ENCODE assay signal across 8 mouse cellular contexts in genomic region chr4:126753268-126754230, GRCm38 (mm10). TPM values are rescaled to one million over a fixed set of nuclear protein-coding genes. Genes with fewer than 3 reads are reported as not detected.
DNase-seq lines count a peak whose midpoint lies in the region; ATAC-seq lines count a peak whose summit lies in the region.

Ncdn (minus strand) TSS chr4:126753438.
AU040320 (plus strand) TSS chr4:126753544.

- peak; percentile 99 for ATAC-seq in intestine, embryonic 14.5 days (replicated peaks; ENCODE audit: low FRiP score, low TSS enrichment, low read depth)

- H3K36me3 ChIP-seq in intestine, embryonic 14.5 days (ENCODE audit: control insufficient read depth, insufficient read depth, low read length), result peaks cover 26% of the 10 kb centered on the region

- peaks cover 27% of the 10 kb centered on the region for H3K4me1 ChIP-seq in intestine, embryonic 14.5 days (replicated peaks; ENCODE audit: control insufficient read depth, insufficient read depth, low read length)

- under 1% methylated on average over 70 of the region's 71 CpGs for WGBS in intestine, embryonic 14.5 days

- peak within 1 kb of the TSS; percentile 93 for H3K4me3 ChIP-seq in intestine, embryonic 14.5 days (ENCODE audit: low read depth, low read length)

- H3K4me2 ChIP-seq in intestine, embryonic 14.5 days (ENCODE audit: low read length), result peak within 1 kb of the TSS; percentile 78

- intact Hi-C loops in gastrocnemius, postnatal 14 days (cut with DNase I; ENCODE audit: low total_unique reads), result no loop called here
- intact Hi-C loops in left cerebral cortex, postnatal 14 days (cut with DNase I), result no loop called here

- DNase-seq in adipocyte (ENCODE audit: low spot score), result peak; percentile 94
- DNase-seq in embryo, embryonic 10 days (ENCODE audit: low spot score), result peak; percentile 97
- peak; percentile 95 for DNase-seq in gastrocnemius, postnatal 14 days
- DNase-seq in intestine, embryonic 14.5 days (ENCODE audit: low spot score), result peak; percentile 96
- DNase-seq in left cerebral cortex, postnatal 14 days (ENCODE audit: low spot score in 2 of 2), result peak; percentile 97 to 99
- peak; percentile 98 for DNase-seq in mesoderm, embryonic 11.5 days (ENCODE audit: low read depth, low spot score)
- DNase-seq in right cerebral cortex, postnatal 36 days (ENCODE audit: low spot score in 2 of 2), result peak; percentile 97 to 98
- peak; percentile 99 for DNase-seq in yolk sac, embryonic 10.5 days (ENCODE audit: low spot score)

- peak within 1 kb of the TSS; percentile 94 for H3K27ac ChIP-seq in intestine, embryonic 14.5 days (ENCODE audit: low read depth)

- H3K27me3 ChIP-seq in intestine, embryonic 14.5 days (replicated peaks; ENCODE audit: control insufficient read depth, insufficient read depth, low read length), result no peaks in the 10 kb centered on the region

- no peaks in the 10 kb centered on the region for H3K9me3 ChIP-seq in intestine, embryonic 14.5 days (ENCODE audit: control insufficient read depth, low read length)

- peak within 1 kb of the TSS; percentile 79 for H3K9ac ChIP-seq in intestine, embryonic 14.5 days (ENCODE audit: low read length)

RNA-seq across cellular contexts. Expression of gene Ncdn, which starts in this region (rescaled TPM):
- total RNA-seq in gastrocnemius, postnatal 14 days (2021), result 10 to 100 TPM in 1 of 2 experiments, 1 to 10 TPM in 1; 7.4 to 10.6 TPM
- polyA plus RNA-seq in intestine, embryonic 14.5 days (2014; fragmentation: Nextera tagmentation; extraction: Ambion mirVana), result 29.0 and 29.8 TPM in 2 replicates
- 100 to 1,000 TPM; 959 to 969 TPM for total RNA-seq in left cerebral cortex, postnatal 14 days (2021)

RNA-seq across cellular contexts. Expression of gene AU040320, which starts in this region (rescaled TPM):
- 10 to 100 TPM; 21.7 to 24.3 TPM for total RNA-seq in gastrocnemius, postnatal 14 days (2021)
- 27.2 and 28.9 TPM in 2 replicates for polyA plus RNA-seq in intestine, embryonic 14.5 days (2014; fragmentation: Nextera tagmentation; extraction: Ambion mirVana)
- 10 to 100 TPM; 53.8 to 55.3 TPM for total RNA-seq in left cerebral cortex, postnatal 14 days (2021)

Comparison
In these comparisons a context has a peak if more than half of its experiments do, and no peak if none do; other contexts are left out.
1. Peak in every context shown above with its lines: DNase-seq, ATAC-seq, H3K4me3 ChIP-seq and H3K27ac ChIP-seq.
2. RNA of gene Ncdn (total RNA-seq): 959 to 969 TPM in left cerebral cortex, postnatal 14 days; 7.4 to 10.6 TPM in gastrocnemius, postnatal 14 days; every median in the first group is over 10 times any median in the second.